Mouse (Mus musculus): ENCODE results near the gene Stt3a. TPM values are rescaled to one million over a fixed set of nuclear protein-coding genes. Genes with fewer than 3 reads are reported as not detected.

The Stt3a gene
- polyA plus RNA-seq, 1 experiment from 2014 or later: 323 TPM

- 2% methylated on average over 12 of the region's 12 CpGs for WGBS
- ATAC-seq: peak; percentile 26; the same call in 1 of the 2 replicates
- no peaks in the 10 kb centered on the region for H3K9me3 ChIP-seq (ENCODE audit: control insufficient read depth, low read length)
These were observed 40.3 kb downstream of the Stt3a start, which contains the start of gene Chek1 for GRCm38 (mm10) chr9:36727034-36727755. Chek1 (minus strand) TSS chr9:36727065.

GRCm38 (mm10) chr9:36726131-36727033 is 41.1 kb downstream of the Stt3a start:
- Histone ChIP-seq H3K4me2 (ENCODE audit: low read depth, low read length) (peak overlapping the region; percentile 93), H3K4me1 (ENCODE audit: control insufficient read depth, insufficient read depth, low read length) (peaks cover 7% of the 10 kb centered on the region; the same call in 1 of the 2 replicates), H3K4me3 (ENCODE audit: low read length) (peak overlapping the region; percentile 86), H3K9ac (ENCODE audit: low read depth, low read length) (peak overlapping the region; percentile 81), H3K27ac (ENCODE audit: low read length) (peak overlapping the region; percentile 91), H3K9me3 (ENCODE audit: control insufficient read depth, low read length) (no peaks in the 10 kb centered on the region), H3K36me3 (ENCODE audit: control insufficient read depth, insufficient read depth, low read length) (peaks cover 3% of the 10 kb centered on the region; the same call in 1 of the 2 replicates), H3K27me3 (replicated peaks; ENCODE audit: control insufficient read depth, insufficient read depth, low read length) (no peaks in the 10 kb centered on the region)
- peak; percentile 95 for ATAC-seq
- WGBS: under 1% methylated on average over 48 of the region's 53 CpGs

More at GRCm38 (mm10) chr9:36727034-36727755, 40.3 kb downstream of the Stt3a start, which contains the start of gene Chek1:
- peak within 1 kb of the TSS; percentile 86 for H3K4me3 ChIP-seq (ENCODE audit: low read length)
- H3K36me3 ChIP-seq (ENCODE audit: control insufficient read depth, insufficient read depth, low read length): no peaks in the 10 kb centered on the region
- H3K27ac ChIP-seq (ENCODE audit: low read length): peak within 1 kb of the TSS; percentile 91
- H3K27me3 ChIP-seq (replicated peaks; ENCODE audit: control insufficient read depth, insufficient read depth, low read length): no peaks in the 10 kb centered on the region
- peak within 1 kb of the TSS; percentile 81 for H3K9ac ChIP-seq (ENCODE audit: low read depth, low read length)
- peaks cover 7% of the 10 kb centered on the region; the same call in 1 of the 2 replicates for H3K4me1 ChIP-seq (ENCODE audit: control insufficient read depth, insufficient read depth, low read length)
- peak within 1 kb of the TSS; percentile 93 for H3K4me2 ChIP-seq (ENCODE audit: low read depth, low read length)

- ATAC-seq: no peak
- no peak overlapping the region for H3K27ac ChIP-seq (ENCODE audit: low read length)
- no peak overlapping the region for H3K4me2 ChIP-seq (ENCODE audit: low read depth, low read length)
- no peaks in the 10 kb centered on the region for H3K4me1 ChIP-seq (ENCODE audit: control insufficient read depth, insufficient read depth, low read length)
- no peaks in the 10 kb centered on the region for H3K36me3 ChIP-seq (ENCODE audit: control insufficient read depth, insufficient read depth, low read length)
- no peak overlapping the region for H3K9ac ChIP-seq (ENCODE audit: low read depth, low read length)
- 74% methylated on average over 3 of the region's 3 CpGs for WGBS
- no peaks in the 10 kb centered on the region for H3K9me3 ChIP-seq (ENCODE audit: control insufficient read depth, low read length)
- H3K4me3 ChIP-seq (ENCODE audit: low read length): no peak overlapping the region
- no peaks in the 10 kb centered on the region for H3K27me3 ChIP-seq (replicated peaks; ENCODE audit: control insufficient read depth, insufficient read depth, low read length)
These were observed 50.9 kb downstream of the Stt3a start for GRCm38 (mm10) chr9:36716624-36717023.

- H3K27ac ChIP-seq (ENCODE audit: low read length): no peak overlapping the region
- H3K36me3 ChIP-seq (ENCODE audit: control insufficient read depth, insufficient read depth, low read length): no peaks in the 10 kb centered on the region
- ATAC-seq: no peak
- H3K9ac ChIP-seq (ENCODE audit: low read depth, low read length): no peak overlapping the region
- H3K4me2 ChIP-seq (ENCODE audit: low read depth, low read length): no peak overlapping the region
- H3K27me3 ChIP-seq (replicated peaks; ENCODE audit: control insufficient read depth, insufficient read depth, low read length): no peaks in the 10 kb centered on the region
- WGBS: 88% methylated on average over 6 of the region's 6 CpGs
- no peak overlapping the region for H3K4me3 ChIP-seq (ENCODE audit: low read length)
- no peaks in the 10 kb centered on the region for H3K9me3 ChIP-seq (ENCODE audit: control insufficient read depth, low read length)
- H3K4me1 ChIP-seq (ENCODE audit: control insufficient read depth, insufficient read depth, low read length): no peaks in the 10 kb centered on the region
These were observed 60.2 kb downstream of the Stt3a start for GRCm38 (mm10) chr9:36707304-36707703.

- Histone ChIP-seq H3K4me3 (ENCODE audit: low read length) (no peak overlapping the region), H3K4me1 (ENCODE audit: control insufficient read depth, insufficient read depth, low read length) (no peaks in the 10 kb centered on the region), H3K9ac (ENCODE audit: low read depth, low read length) (no peak overlapping the region), H3K27me3 (replicated peaks; ENCODE audit: control insufficient read depth, insufficient read depth, low read length) (no peaks in the 10 kb centered on the region), H3K4me2 (ENCODE audit: low read depth, low read length) (no peak overlapping the region), H3K36me3 (ENCODE audit: control insufficient read depth, insufficient read depth, low read length) (no peaks in the 10 kb centered on the region), H3K9me3 (ENCODE audit: control insufficient read depth, low read length) (no peaks in the 10 kb centered on the region), H3K27ac (ENCODE audit: low read length) (no peak overlapping the region)
- WGBS: 91% methylated on average over 3 of the region's 3 CpGs
- ATAC-seq: no peak
These were observed 61.6 kb downstream of the Stt3a start for GRCm38 (mm10) chr9:36705923-36706322.

- Histone ChIP-seq H3K4me3 (ENCODE audit: low read length) (no peak overlapping the region), H3K36me3 (ENCODE audit: control insufficient read depth, insufficient read depth, low read length) (no peaks in the 10 kb centered on the region), H3K9me3 (ENCODE audit: control insufficient read depth, low read length) (no peaks in the 10 kb centered on the region), H3K4me2 (ENCODE audit: low read depth, low read length) (no peak overlapping the region), H3K27me3 (replicated peaks; ENCODE audit: control insufficient read depth, insufficient read depth, low read length) (no peaks in the 10 kb centered on the region), H3K9ac (ENCODE audit: low read depth, low read length) (no peak overlapping the region), H3K27ac (ENCODE audit: low read length) (no peak overlapping the region), H3K4me1 (ENCODE audit: control insufficient read depth, insufficient read depth, low read length) (no peaks in the 10 kb centered on the region)
- no peak for ATAC-seq
- 93% methylated on average over 10 of the region's 10 CpGs for WGBS
These were observed 73.2 kb downstream of the Stt3a start for GRCm38 (mm10) chr9:36694276-36694675.

- Histone ChIP-seq H3K4me1 (ENCODE audit: control insufficient read depth, insufficient read depth, low read length) (no peaks in the 10 kb centered on the region), H3K4me3 (ENCODE audit: low read length) (no peak within 1 kb of the TSS), H3K36me3 (ENCODE audit: control insufficient read depth, insufficient read depth, low read length) (no peaks in the 10 kb centered on the region), H3K27me3 (replicated peaks; ENCODE audit: control insufficient read depth, insufficient read depth, low read length) (no peaks in the 10 kb centered on the region), H3K9ac (ENCODE audit: low read depth, low read length) (no peak within 1 kb of the TSS), H3K27ac (ENCODE audit: low read length) (no peak within 1 kb of the TSS), H3K9me3 (ENCODE audit: control insufficient read depth, low read length) (no peaks in the 10 kb centered on the region), H3K4me2 (ENCODE audit: low read depth, low read length) (no peak within 1 kb of the TSS)
- ATAC-seq: no peak
- WGBS: 30% methylated on average over 1 of the region's 1 CpGs
These were observed 74.6 kb downstream of the Stt3a start, which contains the start of gene Acrv1 for GRCm38 (mm10) chr9:36692920-36693319. Acrv1 (plus strand) TSS chr9:36693220.

GRCm38 (mm10) chr9:36687329-36687728 is 80.2 kb downstream of the Stt3a start:
- Histone ChIP-seq H3K36me3 (ENCODE audit: control insufficient read depth, insufficient read depth, low read length) (no peaks in the 10 kb centered on the region), H3K4me2 (ENCODE audit: low read depth, low read length) (no peak overlapping the region), H3K9me3 (ENCODE audit: control insufficient read depth, low read length) (no peaks in the 10 kb centered on the region), H3K4me1 (ENCODE audit: control insufficient read depth, insufficient read depth, low read length) (no peaks in the 10 kb centered on the region), H3K27me3 (replicated peaks; ENCODE audit: control insufficient read depth, insufficient read depth, low read length) (no peaks in the 10 kb centered on the region), H3K9ac (ENCODE audit: low read depth, low read length) (no peak overlapping the region), H3K27ac (ENCODE audit: low read length) (no peak overlapping the region), H3K4me3 (ENCODE audit: low read length) (no peak overlapping the region)
- ATAC-seq: no peak

- Histone ChIP-seq H3K27me3 (replicated peaks; ENCODE audit: control insufficient read depth, insufficient read depth, low read length) (no peaks in the 10 kb centered on the region), H3K9ac (ENCODE audit: low read depth, low read length) (no peak overlapping the region), H3K9me3 (ENCODE audit: control insufficient read depth, low read length) (no peaks in the 10 kb centered on the region), H3K4me3 (ENCODE audit: low read length) (no peak overlapping the region), H3K27ac (ENCODE audit: low read length) (no peak overlapping the region), H3K4me2 (ENCODE audit: low read depth, low read length) (no peak overlapping the region), H3K36me3 (ENCODE audit: control insufficient read depth, insufficient read depth, low read length) (no peaks in the 10 kb centered on the region), H3K4me1 (ENCODE audit: control insufficient read depth, insufficient read depth, low read length) (no peaks in the 10 kb centered on the region)
- ATAC-seq: no peak
- 65% methylated on average over 2 of the region's 2 CpGs for WGBS
These were observed 86.1 kb downstream of the Stt3a start for GRCm38 (mm10) chr9:36681424-36681823.

All from intestine, embryonic 16.5 days (tissue).